Mouse (Mus musculus) neural tube, embryonic 15.5 days (tissue): ENCODE results near the gene Pabpc6. TPM values are rescaled to one million over a fixed set of nuclear protein-coding genes. Genes with fewer than 3 reads are reported as not detected.
A peak's percentile ranks its signal among the peaks of the same experiment; 100 is the strongest.

Source experiments
- ATAC-seq: fragments of 200-750 bp; cut with Nextera tagmentation; 2 replicates; pipeline ENCODE4 v1.8.0; 2017; ENCODE audit warnings: mild to moderate bottlenecking, moderate TSS enrichment, moderate library complexity; ENCODE audit not compliant: low FRiP score
- H3K27ac ChIP-seq: fragments of 300-500 bp; sonication (generic); replicated peaks from 2 replicates; pipeline ENCODE4 v1.5.1; 2015; ENCODE audit warnings: mild to moderate bottlenecking, inconsistent platforms
- H3K27me3 ChIP-seq: fragments of 300-500 bp; sonication (generic); replicated peaks from 2 replicates; pipeline ENCODE4 v1.6.1; 2015; ENCODE audit warnings: inconsistent platforms
- H3K36me3 ChIP-seq: fragments of 300-500 bp; sonication (generic); 2 replicates; pipeline ENCODE4 v1.6.1; 2015; ENCODE audit warnings: inconsistent platforms
- H3K4me1 ChIP-seq: fragments of 300-500 bp; sonication (generic); 2 replicates; pipeline ENCODE4 v1.6.1; 2015; ENCODE audit warnings: inconsistent platforms
- H3K4me2 ChIP-seq: fragments of 300-500 bp; sonication (generic); 2 replicates; pipeline ENCODE4 v1.6.1; 2015; ENCODE audit warnings: inconsistent platforms, mild to moderate bottlenecking, moderate library complexity
- H3K4me3 ChIP-seq: fragments of 300-500 bp; sonication (generic); replicated peaks from 2 replicates; pipeline ENCODE4 v1.5.1; 2015; ENCODE audit warnings: mild to moderate bottlenecking, inconsistent platforms
- H3K9ac ChIP-seq: fragments of 300-500 bp; sonication (generic); replicated peaks from 2 replicates; pipeline ENCODE4 v1.6.1; 2015; ENCODE audit warnings: mild to moderate bottlenecking, inconsistent platforms
- H3K9me3 ChIP-seq: fragments of 300-500 bp; sonication (generic); replicated peaks from 2 replicates; pipeline ENCODE4 v1.6.1; 2016; ENCODE audit warnings: inconsistent platforms
- WGBS: fragments of 180-500 bp; shearing (Covaris S2); methylation state at CpG from one replicate; pipeline ENCODE4 v1.1.7; 2015; ENCODE audit warnings: mixed read lengths; 5-methylcytosine and 5-hydroxymethylcytosine counted together
- polyA plus RNA-seq: library from polyadenylated mRNA; unstranded; fragments of >200 nt; fragmentation: Nextera tagmentation; extraction: Ambion mirVana; gene quantifications from 2 replicates; pipeline ENCODE4 v1.2.1, GENCODE M21; 2015

Pabpc6 gene
- polyA plus RNA-seq, 1 experiment from 2014 or later = not detected

GRCm38 (mm10) chr17:9647644-9648043 lies 21.9 kb downstream of the Pabpc6 start:
- no peaks in the 10 kb centered on the region for H3K27me3 ChIP-seq
- peaks cover 3% of the 10 kb centered on the region; the same call in 1 of the 2 replicates for H3K4me1 ChIP-seq
- H3K9ac ChIP-seq = no peak overlapping the region
- no peak overlapping the region for H3K27ac ChIP-seq
- H3K4me3 ChIP-seq = no peak overlapping the region
- H3K4me2 ChIP-seq = no peak overlapping the region
- 0 out of 2 replicates have a peak, but pooled peaks cover 4% of the 10 kb centered on the region for H3K9me3 ChIP-seq
- 37% methylated on average over 4 of the region's 4 CpGs for WGBS
- H3K36me3 ChIP-seq = no peaks in the 10 kb centered on the region
- ATAC-seq = no peak

- H3K4me3 ChIP-seq = no peak overlapping the region
- H3K9ac ChIP-seq = no peak overlapping the region
- peaks cover 6% of the 10 kb centered on the region; the same call in 1 of the 2 replicates for H3K4me1 ChIP-seq
- ATAC-seq = no peak
- H3K36me3 ChIP-seq = no peaks in the 10 kb centered on the region
- H3K4me2 ChIP-seq = no peak overlapping the region
- H3K27me3 ChIP-seq = no peaks in the 10 kb centered on the region
- no peaks in the 10 kb centered on the region for H3K9me3 ChIP-seq
- WGBS = 70% methylated on average over 7 of the region's 7 CpGs
- no peak overlapping the region for H3K27ac ChIP-seq
Measured at GRCm38 (mm10) chr17:9643657-9644180, 25.8 kb downstream of the Pabpc6 start.

- Histone ChIP-seq H3K36me3 (no peaks in the 10 kb centered on the region), H3K9me3 (no peaks in the 10 kb centered on the region), H3K27me3 (no peaks in the 10 kb centered on the region), H3K4me1 (0 out of 2 replicates have a peak, but pooled peaks cover 3% of the 10 kb centered on the region), H3K4me2 (no peak overlapping the region), H3K27ac (no peak overlapping the region), H3K4me3 (no peak overlapping the region), H3K9ac (no peak overlapping the region)
- WGBS = 91% methylated on average over 4 of the region's 4 CpGs
- ATAC-seq = no peak
Measured at GRCm38 (mm10) chr17:9637011-9637410, 32.5 kb downstream of the Pabpc6 start.

GRCm38 (mm10) chr17:9632579-9633252 lies 36.8 kb downstream of the Pabpc6 start:
- ATAC-seq = peak; percentile 83
- Histone ChIP-seq H3K4me2 (no peak overlapping the region), H3K9ac (no peak overlapping the region), H3K9me3 (no peaks in the 10 kb centered on the region), H3K4me1 (no peaks in the 10 kb centered on the region), H3K27ac (peak overlapping the region; percentile 65), H3K4me3 (no peak overlapping the region), H3K27me3 (no peaks in the 10 kb centered on the region), H3K36me3 (no peaks in the 10 kb centered on the region)
- 36% methylated on average over 16 of the region's 16 CpGs for WGBS

GRCm38 (mm10) chr17:9632140-9632539 lies 37.4 kb downstream of the Pabpc6 start:
- H3K27ac ChIP-seq = peak overlapping the region; percentile 65
- 41% methylated on average over 5 of the region's 5 CpGs for WGBS

GRCm38 (mm10) chr17:9631081-9631480 lies 38.4 kb downstream of the Pabpc6 start:
- WGBS = 19% methylated on average over 1 of the region's 1 CpGs
- Histone ChIP-seq H3K4me3 (no peak overlapping the region), H3K4me2 (no peak overlapping the region), H3K9me3 (no peaks in the 10 kb centered on the region), H3K4me1 (no peaks in the 10 kb centered on the region), H3K36me3 (no peaks in the 10 kb centered on the region), H3K27ac (peak overlapping the region; percentile 37; the same call in 1 of the 2 replicates), H3K27me3 (no peaks in the 10 kb centered on the region), H3K9ac (no peak overlapping the region)
- ATAC-seq = no peak

More at GRCm38 (mm10) chr17:9632140-9632539, 37.4 kb downstream of the Pabpc6 start:
- Histone ChIP-seq H3K4me2 (no peak overlapping the region), H3K36me3 (no peaks in the 10 kb centered on the region), H3K9ac (no peak overlapping the region), H3K4me3 (no peak overlapping the region), H3K9me3 (no peaks in the 10 kb centered on the region), H3K4me1 (no peaks in the 10 kb centered on the region), H3K27me3 (no peaks in the 10 kb centered on the region)
- no peak for ATAC-seq

GRCm38 (mm10) chr17:9627011-9627410 lies 42.5 kb downstream of the Pabpc6 start:
- Histone ChIP-seq H3K4me1 (no peaks in the 10 kb centered on the region), H3K36me3 (no peaks in the 10 kb centered on the region), H3K27me3 (no peaks in the 10 kb centered on the region), H3K27ac (no peak overlapping the region), H3K4me3 (no peak overlapping the region), H3K4me2 (no peak overlapping the region), H3K9ac (no peak overlapping the region), H3K9me3 (no peaks in the 10 kb centered on the region)
- no peak for ATAC-seq

Other genes starting within 250 kb of the Pabpc6 start
- not detected in 2 replicates for gene Gm17728, start 247.7 kb downstream of the Pabpc6 start, polyA plus RNA-seq